Comparison of ENCODE assay signal across 11 mouse cellular contexts in genomic region chr12:9438575-9439161, GRCm38 (mm10).
DNase-seq lines count a peak whose midpoint lies in the region; ATAC-seq and TF ChIP-seq lines count a peak whose summit lies in the region.
"Had no signal": no experiment of that assay in that cellular context is flagged by ENCODE, and none has a peak within 500 bp of the region (broad histone marks: within the 10 kb centered on the region; RNA-seq: fewer than 3 reads in every experiment).

No protein-coding gene starts in this region.

- peak overlapping the region; percentile 29 for H3K4me2 ChIP-seq in CH12.LX (ENCODE audit: insufficient read depth, low read depth, poor library complexity, severe bottlenecking)
- peak overlapping the region; percentile 34 for H3K4me2 ChIP-seq in limb, embryonic 13.5 days (replicated peaks)

- in situ Hi-C loops in CH12.LX (cut with MboI; ENCODE audit: low pct_ligation_motif_present, low pct_unique_long_range_greater_than_20kb, low sequenced_read_pairs): no loop called here

- ATAC-seq in limb, embryonic 13.5 days (ENCODE audit: low FRiP score, low read depth): no peak
- no peak for ATAC-seq in erythroid progenitor cell, adult 5-6 weeks (replicated peaks; ENCODE audit: low FRiP score, poor library complexity, severe bottlenecking)
- ATAC-seq: forebrain, embryonic 14.5 days had no signal

- no peaks in the 10 kb centered on the region for H3K9me3 ChIP-seq in CH12.LX (replicated peaks; ENCODE audit: low read length)
- no peaks in the 10 kb centered on the region for H3K9me3 ChIP-seq in limb, embryonic 13.5 days

- dilution Hi-C loops in CH12.LX (cut with MboI; ENCODE audit: extremely low pct_ligation_motif_present, extremely low pct_unique_long_range_greater_than_20kb, low sequenced_read_pairs): no loop called here

- intact Hi-C loops in left cerebral cortex, postnatal 36 days (cut with DNase I): no loop called here

- H3K79me2 ChIP-seq in CH12.LX (replicated peaks; ENCODE audit: control insufficient read depth, extremely low read depth, insufficient read depth, poor library complexity, severe bottlenecking): no peaks in the 10 kb centered on the region

- TF ChIP-seq EP300 in CH12.LX (IDR thresholded peaks at IDR 0.05; ENCODE audit: low read length): no peak

- TF ChIP-seq POLR2A in CH12.LX (IDR thresholded peaks at IDR 0.05; ENCODE audit: low read depth, low read length): no peak

- peak; percentile 1 to 5 for DNase-seq in cerebellum, postnatal 14 days
- no peak for DNase-seq in cerebellum, adult 11 months
- DNase-seq in CH12.LX (ENCODE audit: extremely low read depth): no peak
- DNase-seq in heart, adult 9 months (ENCODE audit: low spot score in 2 of 2): peak; percentile 9 to 13
- no peak for DNase-seq in layer of hippocampus, adult 18-20 months (ENCODE audit: low spot score in 2 of 2)
- no peak for DNase-seq in left cerebral cortex, postnatal 36 days (ENCODE audit: low spot score in 2 of 2)
- DNase-seq: cerebellum, adult 8-10 months had no signal

- no peaks in the 10 kb centered on the region for H3K4me1 ChIP-seq in CH12.LX (ENCODE audit: control insufficient read depth in 1 of 2, insufficient read depth in 2 of 2)
- peaks cover 8% of the 10 kb centered on the region; the same call in 1 of the 2 replicates for H3K4me1 ChIP-seq in limb, embryonic 13.5 days

- no peak overlapping the region for H3K9ac ChIP-seq in CH12.LX (ENCODE audit: insufficient read depth, low read depth)
- H3K9ac ChIP-seq in limb, embryonic 13.5 days: no peak overlapping the region

- H3K27me3 ChIP-seq in CH12.LX (replicated peaks): no peaks in the 10 kb centered on the region
- H3K27me3 ChIP-seq in limb, embryonic 13.5 days: peaks cover 17% of the 10 kb centered on the region; the same call in 1 of the 2 replicates

- TF ChIP-seq RAD21 in CH12.LX (IDR thresholded peaks at IDR 0.05; ENCODE audit: low read depth, low read length): no peak

- H3K27ac ChIP-seq in CH12.LX (ENCODE audit: insufficient read depth, low read depth): no peak overlapping the region
- H3K27ac ChIP-seq in limb, embryonic 13.5 days: no peak overlapping the region
- H3K27ac ChIP-seq: macrophage had no signal

- H3K4me3 ChIP-seq in CH12.LX (replicated peaks in 1 of 3; ENCODE audit: low read depth in 2 of 3, low read length in 2 of 3, poor library complexity in 1 of 3): no peak overlapping the region
- no peak overlapping the region for H3K4me3 ChIP-seq in limb, embryonic 13.5 days

- no peaks in the 10 kb centered on the region for H3K36me3 ChIP-seq in CH12.LX (replicated peaks in 1 of 2; ENCODE audit: control insufficient read depth in 1 of 2, insufficient read depth in 1 of 2, low read length in 1 of 2)
- no peaks in the 10 kb centered on the region for H3K36me3 ChIP-seq in limb, embryonic 13.5 days

- TF ChIP-seq CTCF in CH12.LX (conservative IDR thresholded peaks at IDR 0.05 in 1 of 2, IDR thresholded peaks at IDR 0.05 in 1 of 2; ENCODE audit: low read depth in 2 of 2, low read length in 2 of 2): no peak

- 23% methylated on average over 9 of the region's 9 CpGs for WGBS in limb, embryonic 13.5 days

TF ChIP-seq in CH12.LX, 34 proteins besides CTCF, POLR2A, EP300 and RAD21:
- TF ChIP-seq ELF1 (IDR thresholded peaks at IDR 0.05; ENCODE audit: low read depth, low read length) (no peak), ZNF384 (IDR thresholded peaks at IDR 0.05; ENCODE audit: low read depth, low read length) (no peak), USF1 (IDR thresholded peaks at IDR 0.05; ENCODE audit: low read depth, low read length) (no peak), E2F4 (IDR thresholded peaks at IDR 0.05; ENCODE audit: insufficient replicate concordance, low read depth, low read length) (no peak), IRF4 (IDR thresholded peaks at IDR 0.05; ENCODE audit: low read depth, low read length) (no peak), USF2 (conservative IDR thresholded peaks at IDR 0.05; ENCODE audit: low read depth, low read length) (no peak), CHD2 (IDR thresholded peaks at IDR 0.05; ENCODE audit: low read length) (no peak), MXI1 (IDR thresholded peaks at IDR 0.05; ENCODE audit: low read depth, low read length) (no peak), MAFK (IDR thresholded peaks at IDR 0.05; ENCODE audit: insufficient replicate concordance, low read length) (no peak), MEF2A (IDR thresholded peaks at IDR 0.05; ENCODE audit: borderline replicate concordance, low read depth, low read length) (no peak), NRF1 (IDR thresholded peaks at IDR 0.05; ENCODE audit: low read depth, low read length) (no peak), ZKSCAN1 (IDR thresholded peaks at IDR 0.05; ENCODE audit: borderline replicate concordance, low read depth, low read length) (no peak), PAX5 (IDR thresholded peaks at IDR 0.05; ENCODE audit: low read length) (no peak), SIN3A (IDR thresholded peaks at IDR 0.05; ENCODE audit: low read length) (no peak), HCFC1 (IDR thresholded peaks at IDR 0.05; ENCODE audit: low read depth, low read length) (no peak)

Comparison
In these comparisons a context has a peak if more than half of its experiments do, and no peak if none do; other contexts are left out.
1. DNase-seq: peak in cerebellum, postnatal 14 days (2 of 2) and heart, adult 9 months (2 of 2); none in cerebellum, adult 11 months (single experiment), CH12.LX (single experiment), layer of hippocampus, adult 18-20 months (0 of 2) and left cerebral cortex, postnatal 36 days (0 of 2).